Mouse (Mus musculus) neural tube, embryonic 11.5 days (tissue): ENCODE measurements around the gene Schip1. TPM values are rescaled to one million over a fixed set of nuclear protein-coding genes. Genes with fewer than 3 reads are reported as not detected.

Experiments
- ATAC-seq: fragments of 200-750 bp; cut with Nextera tagmentation; 2 replicates; pipeline ENCODE4 v1.8.0; 2017; ENCODE audit warnings: moderate number of reproducible peaks, mild to moderate bottlenecking, moderate TSS enrichment, moderate library complexity; ENCODE audit not compliant: insufficient read depth, low FRiP score, low TSS enrichment
- DNase-seq: peaks from one replicate; pipeline ENCODE4 v3.0.0-alpha.2; 2015; ENCODE audit warnings: low spot score
- H3K27ac ChIP-seq: fragments of 300-500 bp; sonication (generic); 2 replicates; pipeline ENCODE4 v1.5.1; 2014; ENCODE audit warnings: low read depth, mild to moderate bottlenecking, low read length
- H3K27me3 ChIP-seq: fragments of 300-500 bp; sonication (generic); 2 replicates; pipeline ENCODE4 v1.6.1; 2014; ENCODE audit warnings: mild to moderate bottlenecking, low read length, mixed read lengths; ENCODE audit not compliant: control insufficient read depth, insufficient read depth
- H3K36me3 ChIP-seq: fragments of 300-500 bp; sonication (generic); 2 replicates; pipeline ENCODE4 v1.6.1; 2014; ENCODE audit warnings: mild to moderate bottlenecking, low read length, moderate library complexity, mixed read lengths; ENCODE audit not compliant: control insufficient read depth, insufficient read depth
- H3K4me1 ChIP-seq: fragments of 300-500 bp; sonication (generic); 2 replicates; pipeline ENCODE4 v1.6.1; 2014; ENCODE audit warnings: low read length, mixed read lengths; ENCODE audit not compliant: control insufficient read depth, insufficient read depth
- H3K4me2 ChIP-seq: fragments of 300-500 bp; sonication (generic); 2 replicates; pipeline ENCODE4 v1.6.1; 2014; ENCODE audit warnings: low read depth, mild to moderate bottlenecking, moderate library complexity
- H3K4me3 ChIP-seq: fragments of 300-500 bp; sonication (generic); 2 replicates; pipeline ENCODE4 v1.5.1; 2014; ENCODE audit warnings: low read depth, low read length
- H3K9ac ChIP-seq: fragments of 300-500 bp; sonication (generic); 2 replicates; pipeline ENCODE4 v1.6.1; 2014; ENCODE audit warnings: mild to moderate bottlenecking, low read length
- H3K9me3 ChIP-seq: fragments of 300-500 bp; sonication (generic); 2 replicates; pipeline ENCODE4 v1.6.1; 2016; ENCODE audit warnings: low read length; ENCODE audit not compliant: control insufficient read depth
- WGBS: fragments of 180-500 bp; shearing (Covaris S2); extraction: QIAGEN DNeasy Blood & Tissue Kit; methylation state at CpG from one replicate; pipeline ENCODE4 v1.1.7; 2014; 5-methylcytosine and 5-hydroxymethylcytosine counted together
- polyA plus RNA-seq: library from polyadenylated mRNA; unstranded; fragments of >200 nt; fragmentation: Nextera tagmentation; extraction: Ambion mirVana; gene quantifications from 2 replicates; pipeline ENCODE4 v1.2.1, GENCODE M21; 2014

Gene Schip1
- polyA plus RNA-seq, 1 experiment from 2014 or later = 87.2 TPM

- no peaks in the 10 kb centered on the region for H3K27me3 ChIP-seq
- peak overlapping the region; percentile 12; the same call in 1 of the 2 replicates for H3K9ac ChIP-seq
- H3K4me3 ChIP-seq = no peak overlapping the region
- DNase-seq (peak; percentile 28), ATAC-seq (no peak)
- H3K27ac ChIP-seq = no peak overlapping the region
- H3K4me2 ChIP-seq = no peak overlapping the region
- H3K36me3 ChIP-seq = no peaks in the 10 kb centered on the region
- WGBS = 21% methylated on average over 7 of the region's 7 CpGs
- peaks cover 15% of the 10 kb centered on the region for H3K4me1 ChIP-seq
- H3K9me3 ChIP-seq = no peaks in the 10 kb centered on the region
Observed at GRCm38 (mm10) chr3:68576431-68576830, 511.8 kb downstream of the Schip1 start.

GRCm38 (mm10) chr3:68576948-68577347, 512.3 kb downstream of the Schip1 start:
- no peak overlapping the region for H3K9ac ChIP-seq

GRCm38 (mm10) chr3:68581591-68581990, 517.0 kb downstream of the Schip1 start:
- Histone ChIP-seq H3K27me3 (no peaks in the 10 kb centered on the region), H3K4me1 (peaks cover 40% of the 10 kb centered on the region), H3K4me3 (no peak overlapping the region), H3K9me3 (no peaks in the 10 kb centered on the region), H3K4me2 (no peak overlapping the region), H3K27ac (no peak overlapping the region), H3K36me3 (no peaks in the 10 kb centered on the region), H3K9ac (no peak overlapping the region)
- no peak for DNase-seq
- ATAC-seq = no peak
- WGBS = 62% methylated on average over 13 of the region's 13 CpGs

More at GRCm38 (mm10) chr3:68576948-68577347, 512.3 kb downstream of the Schip1 start:
- H3K4me3 ChIP-seq = no peak overlapping the region
- H3K27ac ChIP-seq = no peak overlapping the region
- no peaks in the 10 kb centered on the region for H3K27me3 ChIP-seq
- 60% methylated on average over 5 of the region's 5 CpGs for WGBS
- no peak for ATAC-seq
- DNase-seq = no peak
- no peaks in the 10 kb centered on the region for H3K9me3 ChIP-seq
- peaks cover 18% of the 10 kb centered on the region for H3K4me1 ChIP-seq
- no peak overlapping the region for H3K4me2 ChIP-seq
- no peaks in the 10 kb centered on the region for H3K36me3 ChIP-seq

- no peaks in the 10 kb centered on the region for H3K27me3 ChIP-seq
- H3K9me3 ChIP-seq = no peaks in the 10 kb centered on the region
- no peaks in the 10 kb centered on the region for H3K36me3 ChIP-seq
- DNase-seq (no peak), ATAC-seq (no peak)
- WGBS = 74% methylated on average over 12 of the region's 12 CpGs
- H3K9ac ChIP-seq = no peak overlapping the region
- H3K27ac ChIP-seq = no peak overlapping the region
- no peak overlapping the region for H3K4me2 ChIP-seq
- peaks cover 44% of the 10 kb centered on the region for H3K4me1 ChIP-seq
- H3K4me3 ChIP-seq = no peak overlapping the region
Observed at GRCm38 (mm10) chr3:68582103-68582740, 517.6 kb downstream of the Schip1 start.

- Histone ChIP-seq H3K36me3 (no peaks in the 10 kb centered on the region), H3K4me3 (no peak overlapping the region), H3K4me2 (no peak overlapping the region; the same call in 1 of the 2 replicates), H3K9me3 (no peaks in the 10 kb centered on the region), H3K4me1 (peaks cover 49% of the 10 kb centered on the region), H3K27ac (peak overlapping the region; percentile 69), H3K9ac (peak overlapping the region; percentile 29; the same call in 1 of the 2 replicates), H3K27me3 (no peaks in the 10 kb centered on the region)
- no peak for ATAC-seq
- 17% methylated on average over 14 of the region's 14 CpGs for WGBS
- DNase-seq = peak; percentile 51
Observed at GRCm38 (mm10) chr3:68583031-68583693, 518.6 kb downstream of the Schip1 start.

- Histone ChIP-seq H3K36me3 (no peaks in the 10 kb centered on the region), H3K4me1 (peaks cover 49% of the 10 kb centered on the region), H3K9me3 (no peaks in the 10 kb centered on the region), H3K27ac (peak overlapping the region; percentile 69), H3K27me3 (no peaks in the 10 kb centered on the region), H3K9ac (no peak overlapping the region; the same call in 1 of the 2 replicates), H3K4me3 (no peak overlapping the region), H3K4me2 (no peak overlapping the region; the same call in 1 of the 2 replicates)
- peak; percentile 36 for DNase-seq
- 37% methylated on average over 14 of the region's 14 CpGs for WGBS
- peak; percentile 48; the same call in 1 of the 2 replicates for ATAC-seq
Observed at GRCm38 (mm10) chr3:68583771-68584511, 519.3 kb downstream of the Schip1 start.

- Histone ChIP-seq H3K36me3 (no peaks in the 10 kb centered on the region), H3K27ac (no peak overlapping the region), H3K9me3 (no peaks in the 10 kb centered on the region), H3K4me3 (no peak overlapping the region), H3K4me1 (peaks cover 49% of the 10 kb centered on the region), H3K27me3 (no peaks in the 10 kb centered on the region), H3K4me2 (no peak overlapping the region), H3K9ac (no peak overlapping the region)
- WGBS = 81% methylated on average over 4 of the region's 4 CpGs
- ATAC-seq (no peak), DNase-seq (no peak)
Observed at GRCm38 (mm10) chr3:68585213-68585612, 520.6 kb downstream of the Schip1 start.

GRCm38 (mm10) chr3:68586646-68587064, 522.1 kb downstream of the Schip1 start:
- no peaks in the 10 kb centered on the region for H3K36me3 ChIP-seq
- peak; percentile 29 for DNase-seq
- 38% methylated on average over 9 of the region's 9 CpGs for WGBS
- H3K4me3 ChIP-seq = no peak overlapping the region
- peaks cover 51% of the 10 kb centered on the region for H3K4me1 ChIP-seq
- no peaks in the 10 kb centered on the region for H3K9me3 ChIP-seq
- H3K27me3 ChIP-seq = no peaks in the 10 kb centered on the region
- ATAC-seq = no peak
- no peak overlapping the region; the same call in 1 of the 2 replicates for H3K9ac ChIP-seq
- no peak overlapping the region for H3K4me2 ChIP-seq
- peak overlapping the region; percentile 54 for H3K27ac ChIP-seq
